Mouse (Mus musculus): ENCODE results near the gene Aqp2.

The Aqp2 gene

GRCm38 (mm10) chr15:99578802-99579485, at the start of gene Aqp2:
Gene Aqp2, plus strand, starts transcription at chr15:99579055.
- no peak for DNase-seq (ENCODE audit: low spot score in 2 of 2)

GRCm38 (mm10) chr15:99531146-99531545, 47.7 kb upstream of the Aqp2 start:
- no peak for DNase-seq (ENCODE audit: low spot score in 2 of 2)

- DNase-seq (ENCODE audit: low spot score in 2 of 2) = no peak
These were observed 46.8 kb upstream of the Aqp2 start for GRCm38 (mm10) chr15:99532023-99532422.

GRCm38 (mm10) chr15:99536889-99537862, 41.7 kb upstream of the Aqp2 start:
- DNase-seq (ENCODE audit: low spot score in 2 of 2) = no peak

GRCm38 (mm10) chr15:99539891-99540290, 39.0 kb upstream of the Aqp2 start:
- no peak for DNase-seq (ENCODE audit: low spot score in 2 of 2)

GRCm38 (mm10) chr15:99544047-99544446, 34.8 kb upstream of the Aqp2 start:
- DNase-seq (ENCODE audit: low spot score in 2 of 2) = no peak

- DNase-seq (ENCODE audit: low spot score in 2 of 2) = peak in 1 of 2 experiments; percentile 25
These were observed 32.3 kb upstream of the Aqp2 start for GRCm38 (mm10) chr15:99546596-99546995.

GRCm38 (mm10) chr15:99547732-99548131, 31.1 kb upstream of the Aqp2 start:
- no peak for DNase-seq (ENCODE audit: low spot score in 2 of 2)

- DNase-seq (ENCODE audit: low spot score in 2 of 2) = no peak
These were observed 29.0 kb upstream of the Aqp2 start for GRCm38 (mm10) chr15:99549901-99550300.

- DNase-seq (ENCODE audit: low spot score in 2 of 2) = no peak
These were observed 25.1 kb upstream of the Aqp2 start for GRCm38 (mm10) chr15:99553767-99554166.

GRCm38 (mm10) chr15:99558947-99559346, 19.9 kb upstream of the Aqp2 start:
- no peak for DNase-seq (ENCODE audit: low spot score in 2 of 2)

- no peak for DNase-seq (ENCODE audit: low spot score in 2 of 2)
These were observed 18.6 kb upstream of the Aqp2 start for GRCm38 (mm10) chr15:99560246-99560645.

GRCm38 (mm10) chr15:99567371-99567770, 11.5 kb upstream of the Aqp2 start:
- no peak for DNase-seq (ENCODE audit: low spot score in 2 of 2)

- no peak for DNase-seq (ENCODE audit: low spot score in 2 of 2)
These were observed 10.2 kb upstream of the Aqp2 start for GRCm38 (mm10) chr15:99568682-99569081.

- no peak for DNase-seq (ENCODE audit: low spot score in 2 of 2)
These were observed 9.7 kb upstream of the Aqp2 start for GRCm38 (mm10) chr15:99569123-99569522.

GRCm38 (mm10) chr15:99583463-99584344, 4.8 kb downstream of the Aqp2 start:
- no peak for DNase-seq (ENCODE audit: low spot score in 2 of 2)

GRCm38 (mm10) chr15:99584407-99585202, 5.8 kb downstream of the Aqp2 start:
- no peak for DNase-seq (ENCODE audit: low spot score in 2 of 2)

- no peak for DNase-seq (ENCODE audit: low spot score in 2 of 2)
These were observed 6.9 kb downstream of the Aqp2 start for GRCm38 (mm10) chr15:99585741-99586140.

- DNase-seq (ENCODE audit: low spot score in 2 of 2) = no peak
These were observed 7.7 kb downstream of the Aqp2 start for GRCm38 (mm10) chr15:99586525-99586924.

GRCm38 (mm10) chr15:99589237-99589636, 10.4 kb downstream of the Aqp2 start:
- no peak for DNase-seq (ENCODE audit: low spot score in 2 of 2)

GRCm38 (mm10) chr15:99589704-99590103, 10.8 kb downstream of the Aqp2 start:
- no peak for DNase-seq (ENCODE audit: low spot score in 2 of 2)
